Mouse (Mus musculus) c-Kit-positive CD71-negative TER-119-negative erythroid progenitor cells, embryonic 14.5 days (primary cell): ENCODE measurements around the gene Lca5l.
A peak's percentile ranks its signal among the peaks of the same experiment; 100 is the strongest.

Experiments used
- DNase-seq: peaks from one replicate; pipeline ENCODE4 v3.0.0-alpha.2; 2013; ENCODE audit warnings: low read depth

Lca5l gene

DNA sequence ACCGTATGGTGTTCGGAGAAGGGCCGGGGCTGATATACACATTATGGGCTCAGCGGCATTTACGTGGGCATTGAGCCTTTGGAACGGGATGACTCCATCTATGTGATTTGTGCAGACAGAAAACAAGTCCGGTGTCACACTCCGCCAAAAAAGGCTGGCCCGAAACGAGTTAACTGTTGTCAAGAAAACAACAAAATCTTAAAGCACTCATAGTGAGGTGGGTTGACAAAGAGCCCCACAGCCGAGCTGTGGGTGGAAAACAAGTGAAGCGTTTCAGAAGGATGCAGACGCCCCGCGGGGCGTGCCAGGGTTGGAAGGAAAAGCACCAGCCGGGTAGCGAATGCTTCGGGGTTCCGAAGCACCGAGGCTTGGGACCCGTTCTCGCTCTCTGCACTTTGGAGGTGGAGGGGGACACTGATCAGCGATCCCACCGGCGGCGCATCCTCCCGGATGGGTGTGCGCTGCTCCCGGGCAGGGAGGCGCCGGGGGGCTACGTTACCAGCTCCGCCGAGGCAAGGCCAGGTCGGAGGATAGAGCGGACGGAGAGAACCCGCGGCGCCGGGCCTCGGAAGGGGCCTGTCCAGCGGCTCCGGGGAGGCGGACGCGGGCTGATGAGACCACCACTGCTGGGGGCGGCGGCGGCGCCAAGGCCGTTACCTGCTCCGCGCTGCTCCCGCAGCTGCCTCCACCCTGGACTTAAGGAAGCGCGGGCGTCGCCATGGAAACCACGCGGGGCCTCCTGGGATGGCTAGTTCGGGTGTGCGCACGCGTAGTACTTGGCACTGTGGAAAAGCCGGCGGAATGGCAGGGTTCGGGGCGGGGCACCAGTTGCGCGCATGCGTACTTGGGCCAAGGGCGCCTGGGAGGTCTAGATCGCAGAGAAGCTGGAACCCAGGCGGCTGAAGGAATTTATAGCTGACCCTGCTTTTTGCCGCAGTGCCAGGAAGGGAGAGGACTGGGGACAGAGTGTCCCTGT, at the start of gene Lca5l:
Gene Lca5l (minus strand): TSS at position 741 of the 976 bp plus-strand sequence.
- DNase-seq, result peak; percentile 97

DNA sequence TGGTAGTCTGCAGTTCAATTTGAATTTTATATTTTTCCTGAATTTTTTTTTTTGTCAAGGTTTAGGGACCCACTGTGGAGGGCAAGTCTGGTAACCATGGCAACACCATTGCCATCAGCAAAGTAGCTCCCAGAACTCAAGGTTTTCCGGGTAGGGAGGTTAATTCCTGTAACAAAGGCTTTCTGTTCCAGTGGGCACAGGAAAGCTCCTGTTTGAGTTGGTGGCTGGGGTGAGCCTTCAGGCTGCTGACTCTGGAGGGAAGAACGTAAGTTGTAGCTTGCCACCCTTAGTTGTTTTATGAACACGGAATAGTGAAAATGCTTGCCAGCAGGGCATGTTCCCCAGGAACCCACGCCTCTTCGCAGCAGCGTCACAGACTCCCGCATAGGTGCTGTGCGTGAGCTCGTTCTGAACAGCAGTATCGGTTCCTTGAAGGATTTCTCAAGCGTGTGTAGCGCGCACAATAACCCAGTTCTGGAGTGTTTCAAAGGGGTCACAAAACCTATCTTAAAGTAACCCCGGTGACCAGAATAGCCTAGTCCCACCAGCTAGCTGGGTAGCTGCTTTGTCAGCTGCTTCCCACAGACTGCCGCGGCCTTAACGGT, 43.4 kb upstream of the Lca5l start, which contains the start of gene B3galt5:
Gene B3galt5 (plus strand): TSS at position 436 of the 605 bp plus-strand sequence.
- DNase-seq, result no peak

DNA sequence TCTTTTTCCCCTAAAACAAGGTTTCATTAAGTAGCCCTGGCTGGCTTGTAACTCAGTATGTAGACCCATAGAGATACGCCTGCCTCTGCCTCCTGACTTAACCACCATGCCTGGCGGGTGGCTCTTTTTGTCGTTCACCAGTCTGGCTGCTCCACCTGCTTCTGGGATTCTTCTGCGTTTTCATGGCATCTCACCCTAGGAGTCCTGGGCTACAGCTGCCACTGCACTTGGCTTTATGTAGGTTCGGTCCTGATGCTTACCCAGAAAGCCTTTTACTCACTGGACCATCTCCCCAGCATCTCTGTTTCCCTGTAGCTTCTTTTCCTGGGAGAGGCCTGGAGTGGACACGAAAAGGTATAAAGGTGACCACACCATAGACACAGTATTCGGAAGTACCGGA, 41.9 kb upstream of the Lca5l start:
- no peak for DNase-seq

DNA sequence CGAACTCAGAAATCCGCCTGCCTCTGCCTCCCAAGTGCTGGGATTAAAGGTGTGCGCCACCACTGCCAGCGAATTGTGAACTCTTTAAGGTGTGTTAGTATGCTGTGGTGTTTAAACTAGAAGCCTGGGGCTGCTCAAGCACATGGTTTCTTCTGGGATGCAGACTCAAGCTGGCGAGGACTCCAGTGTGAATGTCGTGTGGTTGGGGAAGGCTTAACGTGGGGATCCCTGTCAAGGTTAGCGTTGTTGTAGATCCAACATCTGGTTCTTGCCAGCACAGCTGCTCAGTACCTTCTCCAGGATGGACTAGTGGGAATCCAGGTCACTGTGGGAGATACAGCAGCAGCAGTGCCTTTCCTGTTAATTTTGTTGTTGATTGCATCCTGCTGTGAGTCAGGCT, 39.9 kb upstream of the Lca5l start:
- DNase-seq, result no peak

DNA sequence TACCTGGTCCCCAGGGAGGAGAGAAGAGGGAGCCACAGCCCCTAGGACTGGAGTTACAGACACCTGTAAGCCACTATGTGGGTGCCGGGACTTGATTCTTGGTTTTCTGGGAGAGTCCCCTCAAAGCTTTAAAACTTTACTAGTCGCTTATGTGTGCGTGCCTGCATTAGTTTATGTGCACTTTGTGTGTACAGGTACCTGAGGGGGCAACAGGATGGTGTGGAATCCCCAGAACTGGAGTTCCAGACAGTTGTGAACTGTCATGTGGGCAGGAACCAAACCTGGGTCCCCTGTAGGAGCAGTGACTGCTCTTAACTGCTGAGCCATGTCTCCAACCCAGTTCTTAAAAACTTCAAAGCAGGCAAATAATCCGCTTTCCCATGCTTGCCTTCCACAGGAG, 39.2 kb upstream of the Lca5l start:
- no peak for DNase-seq

DNA sequence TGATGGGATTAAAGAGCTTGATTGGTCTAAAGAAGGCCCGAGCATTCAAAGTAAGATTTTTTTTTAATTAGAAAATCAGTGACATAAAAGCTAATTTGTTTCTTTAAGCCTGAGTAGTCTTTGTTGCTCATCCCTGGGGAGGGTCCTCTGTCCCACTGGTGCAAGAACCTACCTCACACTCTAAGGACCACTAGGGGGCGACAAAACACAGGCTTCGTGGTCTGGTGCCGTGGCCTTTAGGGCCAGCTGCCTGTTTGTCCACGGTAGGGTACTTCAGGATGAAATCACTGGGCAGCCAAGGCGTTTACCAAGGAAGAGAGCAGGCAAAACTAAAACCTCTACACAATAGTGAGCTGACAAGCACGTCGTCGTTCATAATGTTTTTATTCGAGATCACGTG, 38.3 kb upstream of the Lca5l start:
- peak; percentile 62 for DNase-seq

DNA sequence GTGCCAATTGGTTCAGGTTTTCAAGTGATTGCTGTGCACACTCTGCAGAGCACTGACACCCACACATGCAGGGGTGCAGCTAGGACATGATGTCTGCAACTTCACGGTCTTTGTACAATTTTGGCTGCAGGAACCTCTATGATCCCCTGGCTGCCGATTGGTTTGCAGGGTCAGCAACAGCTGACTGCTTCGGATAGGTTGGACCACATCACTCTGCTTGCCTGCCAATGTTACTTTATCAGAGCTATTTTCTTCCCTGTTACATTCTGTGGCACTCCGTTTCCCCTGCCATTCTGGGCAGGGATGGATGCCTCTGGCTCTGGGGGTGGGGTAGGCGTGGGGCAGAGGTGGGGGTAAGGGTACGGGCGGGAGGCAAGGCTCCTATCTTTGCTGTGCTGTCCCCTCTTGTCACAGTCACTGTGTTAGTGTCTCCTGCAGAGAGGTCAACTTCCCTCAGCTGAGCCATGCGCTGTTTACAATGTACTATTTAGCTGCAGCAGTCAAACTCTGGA, 37.0 kb upstream of the Lca5l start:
- DNase-seq, result no peak

DNA sequence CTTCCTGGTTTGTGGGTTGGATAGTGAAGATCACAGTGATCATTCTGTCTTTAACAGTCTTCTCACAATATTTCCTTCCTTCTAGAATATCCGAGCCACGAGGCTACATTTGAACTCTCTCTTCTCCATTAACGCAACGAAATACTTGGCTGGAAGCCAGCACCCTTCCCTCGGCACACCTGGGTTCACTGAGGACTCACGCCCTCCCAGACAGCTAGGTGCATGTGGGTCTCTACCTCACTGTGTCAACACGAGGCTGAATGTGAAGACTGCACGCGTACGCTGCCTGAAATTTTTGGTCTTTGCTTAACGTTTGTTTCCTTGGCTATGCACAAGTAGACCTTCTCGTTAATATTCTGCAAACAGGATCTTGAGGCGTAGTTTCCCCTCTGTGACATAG, 36.4 kb upstream of the Lca5l start:
- no peak for DNase-seq

DNA sequence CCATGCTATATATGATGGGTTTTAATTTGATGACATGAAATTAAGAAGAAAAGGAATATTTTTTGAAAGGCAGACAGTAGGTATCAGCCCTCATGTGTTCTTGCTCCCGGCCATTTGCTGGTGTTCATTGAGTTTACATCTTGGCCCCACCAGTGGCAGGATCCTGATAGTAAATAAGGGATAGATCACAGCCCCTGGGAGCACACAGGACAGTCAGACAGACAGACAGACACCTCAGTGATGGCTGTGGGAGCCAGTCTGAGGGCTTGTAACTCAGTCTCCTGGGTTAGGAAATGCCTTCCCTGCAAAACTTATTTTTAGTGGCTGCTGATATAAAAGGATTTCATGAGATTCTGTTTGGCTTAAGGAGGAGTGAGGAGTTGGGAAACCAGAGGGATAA, 30.4 kb upstream of the Lca5l start:
- DNase-seq, result no peak

DNA sequence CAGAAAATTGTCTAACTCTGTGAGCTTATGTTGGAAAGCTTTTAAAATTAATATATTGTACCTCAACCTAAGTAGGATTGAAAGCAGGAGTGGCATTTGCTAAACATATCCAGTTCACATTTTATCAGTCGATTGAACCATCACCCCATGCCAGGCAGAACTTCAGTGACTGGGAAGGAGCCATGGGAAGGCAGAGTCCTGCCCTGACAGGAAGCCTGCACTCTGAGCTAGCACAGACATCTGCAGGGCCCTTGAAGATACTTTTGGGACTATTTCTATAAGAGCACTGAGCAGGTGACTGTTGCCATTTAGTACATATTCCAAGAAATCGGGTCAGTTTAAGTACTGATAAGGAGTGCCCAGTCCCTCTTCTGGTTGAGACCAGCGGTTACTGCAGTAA, 29.9 kb upstream of the Lca5l start:
- no peak for DNase-seq

DNA sequence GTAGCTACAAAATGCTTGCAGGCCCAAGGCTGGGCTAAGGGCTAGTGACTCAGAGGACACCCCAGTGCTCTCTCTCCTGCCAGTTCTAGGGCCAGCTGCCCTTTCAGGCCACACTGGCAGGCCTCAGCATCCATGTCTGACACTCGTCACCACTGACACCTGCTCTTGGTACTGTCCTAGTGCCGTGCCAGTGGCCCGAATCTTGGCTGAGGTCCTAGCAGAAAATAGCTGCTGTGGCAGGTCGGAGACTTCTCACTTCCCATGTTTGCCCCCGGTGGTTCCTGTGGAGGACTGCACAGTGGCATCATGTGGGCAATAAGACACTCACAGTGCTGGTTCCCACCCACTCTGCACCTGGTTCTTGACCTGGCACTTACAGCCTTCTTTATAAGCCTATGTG, 29.4 kb upstream of the Lca5l start:
- DNase-seq, result no peak

DNA sequence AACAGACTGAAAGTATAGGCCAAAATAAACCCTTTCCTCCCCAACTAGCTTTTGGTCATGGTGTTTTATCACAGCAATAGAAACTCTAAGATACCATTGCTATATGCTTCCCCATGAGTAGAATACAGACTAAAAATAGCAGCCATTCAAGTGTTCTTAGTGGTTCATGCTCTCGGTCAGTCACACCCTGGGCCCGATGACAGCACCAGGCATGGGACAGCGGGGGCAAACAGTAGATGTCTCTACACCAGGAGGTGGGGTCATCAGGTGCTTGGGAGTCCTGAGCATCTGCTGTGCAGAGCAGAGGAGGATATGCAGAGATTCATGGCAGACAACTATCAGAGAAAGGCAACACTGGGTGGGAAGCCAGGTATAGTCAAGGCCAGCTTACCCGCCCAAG, 21.0 kb upstream of the Lca5l start:
- no peak for DNase-seq

DNA sequence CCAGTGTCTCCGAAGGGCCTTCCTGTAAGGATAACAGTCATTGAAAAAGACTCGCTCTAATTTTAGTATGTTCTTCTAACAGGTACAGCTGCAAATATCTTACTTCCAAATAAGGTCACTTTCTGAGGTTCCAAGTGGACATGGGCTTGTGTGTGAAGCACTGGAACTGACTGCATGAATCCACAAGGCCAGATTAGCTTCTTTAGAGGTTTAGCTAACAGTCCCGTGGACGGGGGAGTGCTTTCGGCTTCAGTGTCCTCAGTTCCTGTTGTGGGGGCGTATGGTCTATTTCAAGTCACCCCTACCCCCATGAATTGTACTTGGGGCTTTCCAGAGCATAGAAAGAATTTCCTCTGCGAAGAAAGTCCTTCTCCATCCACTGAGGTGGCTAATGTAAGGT, 18.8 kb upstream of the Lca5l start:
- DNase-seq, result no peak

DNA sequence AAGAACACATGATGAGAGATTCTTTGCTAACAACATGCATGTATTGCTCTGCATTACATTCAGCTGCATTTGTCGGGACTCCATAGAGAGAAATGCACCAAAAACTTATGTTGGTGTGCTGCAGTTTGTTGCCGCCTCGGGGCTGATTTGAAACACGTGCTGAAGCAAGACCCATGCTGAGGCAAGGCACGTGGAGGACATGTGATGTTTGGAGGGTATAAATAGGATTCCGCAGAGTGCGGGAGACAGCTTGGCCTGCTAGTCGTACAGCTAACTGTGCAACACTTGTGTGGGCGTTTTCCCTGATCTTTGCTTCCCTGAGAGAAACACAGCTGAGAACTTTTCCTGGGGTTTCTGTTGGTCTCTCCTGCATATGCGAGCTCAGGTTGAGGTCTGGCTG, 17.7 kb upstream of the Lca5l start:
- no peak for DNase-seq

DNA sequence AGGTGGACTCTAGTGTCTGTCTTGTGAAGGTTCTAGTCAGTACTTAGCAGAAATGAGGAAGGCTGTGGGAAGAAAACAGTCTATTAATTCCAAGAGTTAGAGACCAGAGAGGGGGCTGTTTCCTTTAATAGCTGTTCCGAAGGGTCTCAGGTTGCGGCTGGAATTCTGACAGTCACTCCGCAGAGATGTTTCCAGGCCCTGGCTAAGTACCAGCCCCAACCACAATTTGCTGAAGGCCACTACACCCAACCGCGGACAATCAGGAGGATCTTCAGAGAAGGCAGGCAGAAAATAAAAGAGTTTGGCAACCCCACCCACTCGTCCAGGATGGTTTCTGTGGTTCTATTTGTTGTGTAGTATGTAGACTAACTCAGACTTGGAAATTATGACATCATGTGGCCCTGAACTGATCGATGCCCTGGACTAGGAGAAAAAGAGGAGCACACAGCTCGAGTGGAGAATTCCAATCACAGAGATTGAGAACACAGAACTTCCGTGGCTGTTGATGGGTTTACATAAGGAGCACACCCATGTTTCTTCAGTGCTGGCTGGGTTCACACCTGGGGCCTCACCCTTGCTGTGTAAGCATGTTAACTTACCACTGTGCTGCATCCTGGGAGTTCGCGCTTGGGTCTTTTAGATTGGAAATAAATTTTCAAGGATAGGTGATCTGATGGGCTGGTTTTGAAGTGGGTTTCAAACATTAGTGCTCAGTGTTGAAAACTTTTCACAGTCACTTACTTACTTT, 9.6 kb upstream of the Lca5l start:
- no peak for DNase-seq

DNA sequence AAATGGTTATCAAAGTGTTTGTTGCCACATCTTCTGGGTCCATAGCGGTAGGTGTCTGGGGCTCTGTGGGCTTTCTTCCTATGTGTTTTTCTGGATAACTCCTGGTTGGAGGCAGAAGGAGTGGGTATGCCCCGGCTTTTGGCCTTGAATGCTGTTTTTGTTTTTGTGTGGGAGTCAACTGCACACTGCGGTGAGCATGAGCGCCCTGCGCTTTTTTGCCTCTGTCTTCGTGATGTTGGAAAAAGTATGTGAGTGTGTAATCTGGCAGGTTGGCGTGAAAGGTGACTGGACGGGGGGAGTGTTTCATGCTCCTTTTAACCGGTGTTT, 8.6 kb upstream of the Lca5l start:
- DNase-seq, result no peak

DNA sequence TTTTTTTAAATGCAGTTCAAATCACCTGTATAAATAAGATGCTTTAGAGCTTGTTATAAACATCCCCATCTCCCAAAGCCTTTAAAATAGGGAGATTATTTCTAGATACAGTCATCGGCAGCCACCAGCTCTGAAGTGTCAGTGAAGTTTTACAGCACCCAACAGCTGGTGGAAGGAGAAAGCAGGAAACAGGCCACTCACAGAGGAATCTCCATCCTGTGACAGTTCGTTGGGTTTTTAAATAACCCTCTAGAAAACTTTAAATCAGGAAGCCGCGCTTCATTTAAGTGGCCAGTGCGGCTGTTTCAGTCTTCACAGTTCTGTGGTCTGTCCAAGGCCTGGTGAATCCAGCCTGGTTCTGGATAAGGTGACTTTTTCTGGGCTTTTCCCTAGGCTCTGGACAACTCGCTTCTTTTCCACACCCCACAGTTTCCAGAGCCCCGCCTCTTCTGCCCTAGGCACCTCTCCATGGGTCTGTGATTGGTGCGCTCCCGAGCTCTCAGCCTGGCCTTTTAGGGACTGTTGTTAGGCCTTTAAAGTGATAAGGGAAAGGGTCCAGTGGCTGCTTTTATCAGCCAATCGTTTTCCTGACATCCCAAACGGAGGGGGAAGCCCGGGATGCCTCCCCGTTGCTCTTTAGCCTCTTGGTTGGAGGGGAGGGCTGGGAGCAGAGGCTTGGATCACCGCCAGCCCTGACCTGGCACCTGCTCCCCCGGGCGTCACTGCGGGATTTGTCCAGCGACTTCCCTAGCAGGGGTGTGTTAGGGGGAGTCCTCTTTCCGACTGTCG, 8.0 kb upstream of the Lca5l start, which contains the start of gene Sh3bgr:
Gene Sh3bgr (plus strand): TSS at position 538 of the 789 bp plus-strand sequence.
- no peak for DNase-seq

DNA sequence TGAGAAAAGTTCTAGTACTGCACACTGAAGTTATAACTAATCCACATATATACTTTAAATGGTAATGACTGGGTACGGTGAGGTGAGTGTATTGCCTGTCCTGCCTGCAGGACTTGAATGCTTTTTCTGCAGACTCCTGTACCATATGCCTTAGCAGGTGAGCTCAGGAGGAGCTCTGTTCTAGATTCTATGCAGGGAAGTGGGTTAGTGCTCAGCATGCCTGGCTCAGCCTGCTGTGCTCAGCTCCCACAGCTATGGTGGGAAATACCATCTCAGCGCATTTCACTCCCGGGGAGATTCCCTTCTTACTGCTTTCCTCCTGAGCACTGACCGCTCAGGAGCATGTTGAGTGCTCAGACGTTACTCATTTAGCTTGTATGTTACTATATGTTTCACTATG, 4.5 kb downstream of the Lca5l start:
- DNase-seq, result no peak

DNA sequence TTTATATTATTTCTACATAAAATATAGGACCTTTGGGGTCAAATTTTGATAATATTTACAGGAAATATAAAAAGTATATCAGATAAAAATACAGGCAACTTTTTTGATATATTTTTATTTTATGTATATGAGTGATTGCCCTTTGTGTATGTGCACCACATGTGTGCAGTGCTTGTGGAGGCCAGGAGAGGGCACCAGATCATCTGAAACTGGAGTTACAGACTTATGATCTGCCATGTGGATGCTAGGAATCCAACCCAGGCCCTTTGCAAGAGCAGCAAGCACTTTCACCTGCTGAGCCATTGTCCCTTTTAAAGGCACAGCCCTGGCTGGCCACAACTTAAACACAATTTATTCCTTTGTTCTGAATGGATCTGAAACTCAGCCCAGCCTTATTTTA, 12.9 kb downstream of the Lca5l start:
- no peak for DNase-seq

DNA sequence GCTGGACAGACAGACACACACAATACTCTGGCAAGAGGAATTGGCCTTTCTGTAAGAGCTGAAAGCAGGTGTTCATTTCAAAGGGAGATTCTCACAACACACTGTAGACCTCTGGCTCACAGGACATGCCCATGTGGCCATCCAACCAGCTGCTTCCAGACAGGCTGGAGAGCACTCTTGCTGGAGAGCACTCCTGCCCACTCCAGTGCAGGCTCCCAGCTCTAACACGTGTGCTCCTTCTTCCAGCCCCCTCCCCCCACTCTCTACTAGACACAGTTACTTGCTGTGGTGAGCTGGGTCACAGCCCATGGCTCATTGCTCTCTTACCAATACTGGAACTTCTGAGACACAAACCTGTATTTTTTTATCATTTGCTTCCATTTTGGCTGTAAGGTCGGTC, 16.7 kb downstream of the Lca5l start:
- DNase-seq, result no peak

DNA sequence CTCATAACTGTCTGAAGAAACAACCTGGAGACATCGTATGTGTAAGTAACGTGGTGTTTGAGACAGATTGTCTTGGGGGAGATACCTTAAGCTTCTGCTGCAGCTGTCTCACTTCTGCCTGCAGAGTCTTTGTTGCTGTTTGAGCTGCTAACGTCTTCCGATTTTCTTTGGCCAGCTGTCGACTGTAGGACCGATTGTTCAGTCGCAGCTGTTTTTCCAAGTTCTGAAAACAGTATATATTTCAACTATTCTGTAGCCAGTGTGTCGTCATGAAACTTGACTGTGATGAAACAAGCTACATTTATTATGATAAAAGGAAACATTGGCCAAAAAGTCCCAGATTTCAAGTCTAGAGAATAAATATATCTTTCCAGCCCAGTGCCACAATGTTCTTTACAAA, 18.4 kb downstream of the Lca5l start:
- no peak for DNase-seq

DNA sequence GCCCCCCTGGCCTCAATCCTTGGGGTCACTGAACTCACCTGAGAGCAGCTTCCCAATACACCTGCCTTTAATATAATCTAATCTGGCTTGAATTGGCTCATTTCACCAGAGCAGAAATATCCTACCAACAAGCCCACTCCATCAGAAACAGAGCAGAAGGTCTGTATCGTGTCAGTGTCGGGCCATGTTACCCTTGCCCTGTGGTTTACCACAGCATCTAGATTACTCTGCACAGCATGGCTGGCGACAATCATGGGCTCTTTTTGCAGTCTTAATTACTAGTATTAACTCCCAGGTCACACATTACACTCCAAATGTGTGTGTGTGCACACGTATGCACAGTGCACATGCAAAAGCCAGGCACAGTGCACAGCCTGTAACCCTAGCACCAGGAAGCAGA, 23.2 kb downstream of the Lca5l start:
- no peak for DNase-seq
